Mouse (Mus musculus): ENCODE results near the gene Chrd. TPM values are rescaled to one million over a fixed set of nuclear protein-coding genes. Genes with fewer than 3 reads are reported as not detected.

Gene Chrd
- total RNA-seq, 1 experiment from 2014 or later = not detected

GRCm38 (mm10) chr16:20708939-20709734 is 23.8 kb upstream of the Chrd start:
- no peak for ATAC-seq (replicated peaks; ENCODE audit: low read depth, poor library complexity, severe bottlenecking)

GRCm38 (mm10) chr16:20710370-20710769 is 22.6 kb upstream of the Chrd start:
- ATAC-seq (replicated peaks; ENCODE audit: low read depth, poor library complexity, severe bottlenecking) = no peak

- 0 out of 2 replicates have a peak, but pooled peaks have one; percentile 24 for ATAC-seq (replicated peaks; ENCODE audit: low read depth, poor library complexity, severe bottlenecking)
Observed at GRCm38 (mm10) chr16:20710810-20711209, 22.1 kb upstream of the Chrd start.

GRCm38 (mm10) chr16:20712190-20712589 is 20.7 kb upstream of the Chrd start:
- no peak for ATAC-seq (replicated peaks; ENCODE audit: low read depth, poor library complexity, severe bottlenecking)

GRCm38 (mm10) chr16:20712889-20713288 is 20.0 kb upstream of the Chrd start:
- ATAC-seq (replicated peaks; ENCODE audit: low read depth, poor library complexity, severe bottlenecking) = no peak

- ATAC-seq (replicated peaks; ENCODE audit: low read depth, poor library complexity, severe bottlenecking) = no peak
Observed at GRCm38 (mm10) chr16:20714307-20715080, 18.4 kb upstream of the Chrd start.

- no peak for ATAC-seq (replicated peaks; ENCODE audit: low read depth, poor library complexity, severe bottlenecking)
Observed at GRCm38 (mm10) chr16:20715161-20715560, 17.8 kb upstream of the Chrd start.

GRCm38 (mm10) chr16:20715566-20715965 is 17.4 kb upstream of the Chrd start:
- no peak for ATAC-seq (replicated peaks; ENCODE audit: low read depth, poor library complexity, severe bottlenecking)

- peak; percentile 10 for ATAC-seq (replicated peaks; ENCODE audit: low read depth, poor library complexity, severe bottlenecking)
Observed at GRCm38 (mm10) chr16:20715976-20716840, 16.7 kb upstream of the Chrd start.

GRCm38 (mm10) chr16:20716841-20717180 is 16.1 kb upstream of the Chrd start:
- ATAC-seq (replicated peaks; ENCODE audit: low read depth, poor library complexity, severe bottlenecking) = no peak

- ATAC-seq (replicated peaks; ENCODE audit: low read depth, poor library complexity, severe bottlenecking) = peak; percentile 90
Observed at GRCm38 (mm10) chr16:20717181-20717977, 15.5 kb upstream of the Chrd start, which contains the start of the genes Polr2h and Clcn2. TSS of gene Polr2h (plus strand) at chr16:20717665. TSS of gene Clcn2 (minus strand) at chr16:20717746.

- peak; percentile 15; the same call in 1 of the 2 replicates for ATAC-seq (replicated peaks; ENCODE audit: low read depth, poor library complexity, severe bottlenecking)
Observed at GRCm38 (mm10) chr16:20717978-20718670, 14.8 kb upstream of the Chrd start.

GRCm38 (mm10) chr16:20721808-20722207 is 11.1 kb upstream of the Chrd start:
- no peak for ATAC-seq (replicated peaks; ENCODE audit: low read depth, poor library complexity, severe bottlenecking)

- no peak for ATAC-seq (replicated peaks; ENCODE audit: low read depth, poor library complexity, severe bottlenecking)
Observed at GRCm38 (mm10) chr16:20722736-20723135, 10.2 kb upstream of the Chrd start.

- no peak for ATAC-seq (replicated peaks; ENCODE audit: low read depth, poor library complexity, severe bottlenecking)
Observed at GRCm38 (mm10) chr16:20723247-20723646, 9.7 kb upstream of the Chrd start.

GRCm38 (mm10) chr16:20724338-20724748 is 8.6 kb upstream of the Chrd start:
- ATAC-seq (replicated peaks; ENCODE audit: low read depth, poor library complexity, severe bottlenecking) = peak; percentile 99

- ATAC-seq (replicated peaks; ENCODE audit: low read depth, poor library complexity, severe bottlenecking) = no peak
Observed at GRCm38 (mm10) chr16:20725321-20725720, 7.6 kb upstream of the Chrd start.

- ATAC-seq (replicated peaks; ENCODE audit: low read depth, poor library complexity, severe bottlenecking) = no peak
Observed at GRCm38 (mm10) chr16:20725750-20726149, 7.2 kb upstream of the Chrd start.

- no peak for ATAC-seq (replicated peaks; ENCODE audit: low read depth, poor library complexity, severe bottlenecking)
Observed at GRCm38 (mm10) chr16:20726384-20726783, 6.5 kb upstream of the Chrd start.
